Mouse (Mus musculus) heart, embryonic 11.5 days (tissue): ENCODE results near the gene Vamp1. TPM values are rescaled to one million over a fixed set of nuclear protein-coding genes. Genes with fewer than 3 reads are reported as not detected.

Experiments
- ATAC-seq: fragments of 200-750 bp; cut with Nextera tagmentation; replicated peaks from 2 replicates; pipeline ENCODE4 v1.8.0; 2017; ENCODE audit warnings: moderate library complexity; ENCODE audit not compliant: insufficient number of reproducible peaks, low FRiP score, low TSS enrichment
- H3K27ac ChIP-seq: fragments of 300-500 bp; sonication (generic); 2 replicates; pipeline ENCODE4 v1.5.1; 2014; ENCODE audit warnings: mild to moderate bottlenecking, low read depth, low read length
- H3K27me3 ChIP-seq: fragments of 300-500 bp; sonication (generic); 2 replicates; pipeline ENCODE4 v1.6.1; 2014; ENCODE audit warnings: mild to moderate bottlenecking, low read length, mixed read lengths; ENCODE audit not compliant: control insufficient read depth, insufficient read depth
- H3K36me3 ChIP-seq: fragments of 300-500 bp; sonication (generic); 2 replicates; pipeline ENCODE4 v1.6.1; 2014; ENCODE audit warnings: mild to moderate bottlenecking, low read length, moderate library complexity, mixed read lengths; ENCODE audit not compliant: control insufficient read depth, insufficient read depth
- H3K4me1 ChIP-seq: fragments of 300-500 bp; sonication (generic); 2 replicates; pipeline ENCODE4 v1.6.1; 2014; ENCODE audit warnings: low read length; ENCODE audit not compliant: control insufficient read depth, insufficient read depth
- H3K4me2 ChIP-seq: fragments of 300-500 bp; sonication (generic); 2 replicates; pipeline ENCODE4 v1.6.1; 2014; ENCODE audit warnings: mild to moderate bottlenecking, moderate library complexity
- H3K4me3 ChIP-seq: fragments of 300-500 bp; sonication (generic); 2 replicates; pipeline ENCODE4 v1.5.1; 2014; ENCODE audit warnings: low read depth, low read length
- H3K9ac ChIP-seq: fragments of 300-500 bp; sonication (generic); 2 replicates; pipeline ENCODE4 v1.6.1; 2014; ENCODE audit warnings: mild to moderate bottlenecking, low read depth, low read length, moderate library complexity
- H3K9me3 ChIP-seq: fragments of 300-500 bp; sonication (generic); replicated peaks from 2 replicates; pipeline ENCODE4 v1.6.1; 2016; ENCODE audit warnings: low read length; ENCODE audit not compliant: control insufficient read depth
- WGBS: fragments of 180-500 bp; shearing (Covaris S2); extraction: QIAGEN DNeasy Blood & Tissue Kit; methylation state at CpG from one replicate; pipeline ENCODE4 v1.1.7; 2014; ENCODE audit not compliant: insufficient replicate concordance; 5-methylcytosine and 5-hydroxymethylcytosine counted together
- polyA plus RNA-seq: library from polyadenylated mRNA; unstranded; fragments of >200 nt; fragmentation: Nextera tagmentation; extraction: Ambion mirVana; gene quantifications from 2 replicates; pipeline ENCODE4 v1.2.1, GENCODE M21; 2014

Vamp1 gene
- polyA plus RNA-seq: 1.6 and 2.2 TPM in 2 replicates

DNA sequence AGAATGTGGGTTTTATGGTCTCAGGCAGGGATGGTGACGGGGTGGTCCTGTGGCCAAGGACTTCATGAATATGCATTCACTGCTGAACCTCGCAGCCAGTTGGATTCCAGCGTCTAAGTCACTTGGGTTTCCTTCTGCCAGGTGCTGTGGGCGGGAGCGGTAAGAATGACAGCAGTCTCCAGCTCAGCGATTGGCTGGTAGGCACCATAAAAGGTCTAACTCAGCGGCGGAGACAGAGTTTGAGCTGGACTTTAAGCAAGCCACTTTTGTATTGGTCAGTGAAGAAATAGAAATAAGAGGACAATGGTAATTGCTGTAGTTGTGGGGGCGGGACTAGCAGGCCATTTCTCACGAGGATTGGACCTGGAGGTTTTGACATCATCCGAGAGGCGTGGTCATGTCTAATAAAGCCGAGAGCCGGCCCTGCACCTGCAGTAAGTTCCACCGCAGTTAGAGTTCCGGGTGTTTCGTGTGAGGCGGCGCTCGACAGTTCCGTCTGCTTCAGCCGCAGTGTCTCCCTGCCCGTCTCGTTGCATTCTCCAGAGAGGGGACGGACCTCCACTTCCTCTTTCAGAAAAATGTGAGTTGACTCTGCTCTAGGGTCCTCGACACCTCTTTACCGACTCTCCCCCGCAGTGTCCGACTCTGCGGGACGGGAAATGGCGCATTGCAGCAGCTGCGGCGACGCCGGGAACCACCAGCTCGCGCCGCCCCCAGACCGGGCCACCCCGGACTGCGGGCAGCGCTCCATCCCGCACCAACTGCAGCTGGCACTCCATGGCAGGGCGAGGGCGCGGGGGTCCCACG, at the start of gene Vamp1:
Gene Vamp1, plus strand, starts transcription at position 404 of the 807 bp plus-strand sequence.
- ATAC-seq: peak; percentile 93
- peak within 1 kb of the TSS; percentile 48; the same call in 1 of the 2 replicates for H3K27ac ChIP-seq

DNA sequence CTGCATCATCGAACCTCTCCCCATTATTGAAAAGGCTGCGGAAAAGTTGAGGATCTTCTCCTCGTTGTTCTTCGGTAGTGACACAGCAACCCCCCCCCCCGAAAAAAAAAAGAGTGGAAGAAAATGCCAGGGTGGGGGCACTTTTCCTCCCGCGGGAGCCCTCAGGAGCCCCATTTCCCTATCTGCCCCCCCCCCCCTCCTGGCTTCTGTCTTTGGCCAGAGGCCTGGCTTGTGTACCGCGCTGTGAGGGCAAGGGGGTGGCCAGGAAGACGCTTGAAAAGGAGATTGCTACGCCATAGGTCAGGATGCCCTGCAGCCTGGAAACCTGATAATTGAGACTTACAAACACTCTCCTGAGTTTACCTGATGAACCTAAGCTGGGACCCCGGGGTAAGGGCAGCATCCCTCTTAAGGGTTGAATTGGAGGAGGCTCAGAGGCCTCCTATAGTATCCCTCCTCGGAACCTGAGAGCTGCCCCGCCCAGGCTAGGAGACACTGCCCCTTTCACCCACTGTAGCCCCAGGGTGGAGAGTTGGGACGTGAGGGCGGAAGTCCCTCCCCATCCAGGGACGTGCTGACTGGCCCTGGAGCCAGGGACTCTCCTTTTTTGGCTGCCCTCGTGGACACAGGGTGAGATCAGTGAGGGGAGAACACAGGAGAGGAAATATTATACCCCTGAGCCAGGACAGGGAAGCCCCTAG, 49.1 kb upstream of the Vamp1 start, which contains the start of gene Gapdh:
Gene Gapdh, minus strand, starts transcription at position 417 of the 701 bp plus-strand sequence.
- Histone ChIP-seq H3K27me3 (no peaks in the 10 kb centered on the region), H3K9me3 (no peaks in the 10 kb centered on the region), H3K36me3 (peaks cover 36% of the 10 kb centered on the region), H3K27ac (peak within 1 kb of the TSS; percentile 98), H3K4me1 (peaks cover 25% of the 10 kb centered on the region), H3K9ac (peak within 1 kb of the TSS; percentile 100), H3K4me2 (peak within 1 kb of the TSS; percentile 94), H3K4me3 (peak within 1 kb of the TSS; percentile 95)
- WGBS: under 1% methylated on average over 18 of the region's 18 CpGs
- peak; percentile 77 for ATAC-seq

More for the DNA sequence above, at the start of gene Vamp1:
- peaks cover 3% of the 10 kb centered on the region; the same call in 1 of the 2 replicates for H3K4me1 ChIP-seq
- no peaks in the 10 kb centered on the region for H3K36me3 ChIP-seq
- H3K4me2 ChIP-seq: peak within 1 kb of the TSS; percentile 92
- H3K9me3 ChIP-seq: no peaks in the 10 kb centered on the region
- 1% methylated on average over 48 of the region's 48 CpGs for WGBS
- H3K27me3 ChIP-seq: 0 out of 2 replicates have a peak, but pooled peaks cover 3% of the 10 kb centered on the region
- peak within 1 kb of the TSS; percentile 79 for H3K9ac ChIP-seq
- H3K4me3 ChIP-seq: peak within 1 kb of the TSS; percentile 64

DNA sequence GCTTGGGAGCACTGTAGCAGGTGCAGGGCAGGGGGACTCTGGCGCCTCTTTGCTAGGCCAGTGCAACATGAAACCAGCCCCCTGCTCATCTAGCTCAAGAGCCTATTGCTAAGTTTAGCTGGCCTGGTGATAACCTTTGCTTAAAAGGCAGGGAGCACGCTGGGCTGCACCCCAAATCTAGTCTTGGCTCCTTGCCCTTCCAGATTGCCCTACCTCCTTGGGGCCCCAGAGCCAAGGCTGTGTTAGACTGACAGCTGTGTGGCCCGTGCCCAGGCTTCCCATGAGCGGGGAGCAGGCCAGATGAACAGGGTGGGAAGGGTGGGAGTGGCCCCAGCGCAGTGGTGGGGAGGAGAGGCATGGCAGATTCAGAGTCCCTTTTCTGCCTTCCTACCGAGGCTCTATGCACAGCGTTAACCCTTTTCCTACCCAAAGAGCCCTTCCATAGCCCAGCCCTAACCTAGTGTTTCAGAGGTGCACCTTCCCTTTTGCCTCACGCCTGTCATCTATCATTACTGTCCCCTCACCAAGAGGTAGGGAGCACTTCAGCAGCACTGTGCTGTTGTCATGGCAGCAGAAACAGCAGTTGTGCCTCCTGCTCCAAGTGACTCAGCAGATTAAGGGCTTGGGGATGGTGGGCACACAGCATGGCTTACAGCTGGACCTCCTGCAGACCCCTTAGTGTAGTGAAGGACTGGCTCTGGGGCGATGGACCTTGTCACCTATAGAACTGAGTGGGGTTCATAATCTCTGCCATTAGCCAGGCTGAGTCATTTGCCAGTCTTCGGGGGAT, 48.3 kb upstream of the Vamp1 start:
- Histone ChIP-seq H3K4me3 (peak overlapping the region; percentile 95), H3K36me3 (peaks cover 43% of the 10 kb centered on the region), H3K27ac (peak overlapping the region; percentile 98), H3K9ac (peak overlapping the region; percentile 100), H3K9me3 (no peaks in the 10 kb centered on the region), H3K27me3 (no peaks in the 10 kb centered on the region), H3K4me1 (peaks cover 20% of the 10 kb centered on the region), H3K4me2 (peak overlapping the region; percentile 94)
- 14% methylated on average over 8 of the region's 10 CpGs for WGBS
- ATAC-seq: peak; percentile 37; the same call in 1 of the 2 replicates

DNA sequence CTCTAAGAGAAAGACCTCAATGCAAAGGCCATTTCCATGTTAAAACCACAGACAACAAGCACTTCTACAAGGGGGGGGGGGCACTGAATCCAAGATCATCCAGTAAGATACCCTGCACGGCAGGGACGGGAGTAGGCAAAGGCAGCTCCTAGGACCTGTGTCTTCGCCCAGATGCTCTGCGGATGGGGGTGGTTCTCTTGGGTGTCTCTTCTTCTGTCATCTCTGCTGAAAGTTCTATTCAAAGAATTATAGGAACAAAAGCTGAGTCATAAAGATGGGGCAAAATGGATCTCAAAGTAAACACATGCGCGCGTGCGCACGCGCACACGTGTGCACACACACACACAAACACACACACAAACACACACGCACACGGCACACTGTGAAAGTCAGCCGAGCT, 47.3 kb upstream of the Vamp1 start:
- no peaks in the 10 kb centered on the region for H3K9me3 ChIP-seq
- peaks cover 53% of the 10 kb centered on the region for H3K36me3 ChIP-seq
- 90% methylated on average over 14 of the region's 14 CpGs for WGBS
- no peak overlapping the region for H3K27ac ChIP-seq
- no peak for ATAC-seq
- no peak overlapping the region for H3K4me3 ChIP-seq
- peaks cover 20% of the 10 kb centered on the region for H3K4me1 ChIP-seq
- H3K27me3 ChIP-seq: no peaks in the 10 kb centered on the region
- no peak overlapping the region for H3K9ac ChIP-seq
- H3K4me2 ChIP-seq: no peak overlapping the region

DNA sequence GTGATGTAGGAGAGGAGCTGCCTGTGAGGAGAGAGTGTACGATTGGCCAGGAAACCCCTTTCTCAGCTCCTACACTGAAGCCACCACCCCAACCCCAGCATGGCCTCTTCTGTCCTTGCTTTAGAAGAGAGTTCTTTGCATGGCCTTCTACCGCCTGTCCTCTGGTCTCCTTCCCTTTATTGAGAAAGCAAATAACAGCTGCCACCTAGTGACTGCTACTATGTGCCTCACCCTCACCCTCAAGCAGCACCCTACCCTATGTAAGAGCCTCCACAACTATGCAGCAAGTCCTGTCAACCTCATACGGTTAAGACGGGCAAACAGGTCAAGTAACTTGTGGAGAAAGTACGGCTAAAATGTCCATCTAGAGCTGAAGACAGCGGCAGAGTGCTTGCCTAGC, 45.2 kb upstream of the Vamp1 start:
- H3K9me3 ChIP-seq: no peaks in the 10 kb centered on the region
- H3K9ac ChIP-seq: no peak overlapping the region
- no peak overlapping the region for H3K4me2 ChIP-seq
- H3K36me3 ChIP-seq: peaks cover 51% of the 10 kb centered on the region
- H3K4me3 ChIP-seq: no peak overlapping the region
- WGBS: 74% methylated on average over 6 of the region's 6 CpGs
- no peak overlapping the region for H3K27ac ChIP-seq
- peaks cover 13% of the 10 kb centered on the region for H3K4me1 ChIP-seq
- ATAC-seq: no peak
- H3K27me3 ChIP-seq: no peaks in the 10 kb centered on the region

DNA sequence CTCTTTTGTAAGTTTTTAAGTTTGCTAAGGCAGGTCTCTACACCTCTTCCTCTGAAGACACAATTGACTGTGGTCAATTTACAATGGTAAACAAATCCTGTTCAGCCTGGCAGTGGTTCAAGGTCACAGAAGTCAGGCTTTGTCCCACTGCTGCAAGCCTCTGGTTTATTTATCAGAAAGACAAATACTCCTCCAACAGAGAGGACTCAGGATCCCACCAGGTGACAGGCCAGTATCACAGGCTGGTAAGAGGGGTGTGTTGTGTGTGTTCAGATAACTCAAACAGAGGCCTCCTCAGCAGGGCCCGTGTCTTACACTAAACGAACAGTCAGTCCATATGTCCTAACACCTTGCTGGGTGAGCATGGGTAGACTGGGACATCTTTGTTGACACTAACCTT, 42.9 kb upstream of the Vamp1 start:
- no peak overlapping the region for H3K4me3 ChIP-seq
- peaks cover 5% of the 10 kb centered on the region for H3K4me1 ChIP-seq
- no peak overlapping the region for H3K27ac ChIP-seq
- no peak overlapping the region for H3K9ac ChIP-seq
- no peak for ATAC-seq
- WGBS: 77% methylated on average over 2 of the region's 2 CpGs
- no peak overlapping the region for H3K4me2 ChIP-seq
- no peaks in the 10 kb centered on the region for H3K27me3 ChIP-seq
- peaks cover 70% of the 10 kb centered on the region for H3K36me3 ChIP-seq
- no peaks in the 10 kb centered on the region for H3K9me3 ChIP-seq

DNA sequence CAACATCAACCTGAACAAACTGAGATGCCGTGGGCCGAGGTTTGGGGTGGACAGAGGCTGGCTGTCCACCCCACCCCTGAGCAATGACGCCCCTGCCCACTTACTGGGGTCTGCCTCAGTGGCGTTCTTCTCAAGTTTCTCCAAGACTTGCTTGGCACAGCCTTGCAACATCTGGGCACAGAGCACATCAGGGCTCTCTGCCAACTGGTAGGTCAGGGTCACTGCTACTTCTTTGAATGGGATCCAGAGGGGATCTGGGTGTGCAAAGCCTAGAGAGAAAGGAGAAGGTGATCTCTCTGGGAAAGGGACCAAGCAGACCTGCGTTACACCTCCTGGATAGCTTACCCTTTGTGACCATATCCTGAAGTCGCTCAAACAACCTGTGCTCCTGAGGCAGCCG, 42.1 kb upstream of the Vamp1 start:
- no peaks in the 10 kb centered on the region for H3K4me1 ChIP-seq
- H3K9ac ChIP-seq: no peak overlapping the region
- H3K27ac ChIP-seq: no peak overlapping the region
- no peaks in the 10 kb centered on the region for H3K9me3 ChIP-seq
- no peaks in the 10 kb centered on the region for H3K27me3 ChIP-seq
- no peak overlapping the region for H3K4me2 ChIP-seq
- 95% methylated on average over 7 of the region's 7 CpGs for WGBS
- no peak overlapping the region for H3K4me3 ChIP-seq
- peaks cover 75% of the 10 kb centered on the region for H3K36me3 ChIP-seq
- ATAC-seq: no peak

DNA sequence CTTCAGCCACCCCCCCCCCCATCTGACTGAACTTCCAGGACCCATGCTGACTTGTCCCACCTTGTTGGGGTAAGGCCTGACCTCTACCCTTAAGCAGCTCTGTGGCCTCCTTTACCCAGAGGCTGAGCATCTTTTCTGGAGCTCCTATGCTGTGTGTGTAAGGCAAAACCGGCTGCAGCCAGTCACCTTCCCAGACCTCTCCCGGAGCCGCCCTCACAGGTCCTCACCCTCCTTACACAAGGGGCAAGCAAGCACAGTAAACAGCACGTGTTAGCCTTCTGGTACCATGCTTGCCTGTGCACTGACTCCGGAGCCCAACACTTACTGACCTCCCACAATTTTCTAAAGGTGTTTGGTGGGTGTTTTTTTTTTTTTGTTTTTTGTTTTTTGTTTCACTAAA, 39.9 kb upstream of the Vamp1 start:
- ATAC-seq: no peak
- Histone ChIP-seq H3K4me3 (no peak overlapping the region), H3K27ac (no peak overlapping the region), H3K4me1 (no peaks in the 10 kb centered on the region), H3K9me3 (no peaks in the 10 kb centered on the region), H3K36me3 (peaks cover 80% of the 10 kb centered on the region), H3K4me2 (no peak overlapping the region), H3K27me3 (no peaks in the 10 kb centered on the region), H3K9ac (no peak overlapping the region)
- 93% methylated on average over 5 of the region's 5 CpGs for WGBS
